Mouse (Mus musculus): Measurements from ENCODE around the gene Gsdme.

The Gsdme gene

GRCm38 (mm10) chr6:50247356-50247755, 16.3 kb downstream of the Gsdme start:
- no peak for DNase-seq (ENCODE audit: extremely low read depth, low read depth, low spot score)

- DNase-seq (ENCODE audit: extremely low read depth, low read depth, low spot score), result no peak
Observed at GRCm38 (mm10) chr6:50244967-50245366, 18.7 kb downstream of the Gsdme start.

GRCm38 (mm10) chr6:50244126-50244525, 19.5 kb downstream of the Gsdme start:
- DNase-seq (ENCODE audit: extremely low read depth, low read depth, low spot score), result no peak

- no peak for DNase-seq (ENCODE audit: extremely low read depth, low read depth, low spot score)
Observed at GRCm38 (mm10) chr6:50240437-50240836, 23.2 kb downstream of the Gsdme start.

GRCm38 (mm10) chr6:50239902-50240301, 23.8 kb downstream of the Gsdme start:
- DNase-seq (ENCODE audit: extremely low read depth, low read depth, low spot score), result no peak

- DNase-seq (ENCODE audit: extremely low read depth, low read depth, low spot score), result no peak
Observed at GRCm38 (mm10) chr6:50237963-50238362, 25.7 kb downstream of the Gsdme start.

GRCm38 (mm10) chr6:50232984-50233383, 30.7 kb downstream of the Gsdme start:
- no peak for DNase-seq (ENCODE audit: extremely low read depth, low read depth, low spot score)

GRCm38 (mm10) chr6:50231288-50231687, 32.4 kb downstream of the Gsdme start:
- no peak for DNase-seq (ENCODE audit: extremely low read depth, low read depth, low spot score)

- no peak for DNase-seq (ENCODE audit: extremely low read depth, low read depth, low spot score)
Observed at GRCm38 (mm10) chr6:50228180-50228579, 35.5 kb downstream of the Gsdme start.

GRCm38 (mm10) chr6:50225232-50225631, 38.4 kb downstream of the Gsdme start:
- DNase-seq (ENCODE audit: extremely low read depth, low read depth, low spot score), result no peak

- DNase-seq (ENCODE audit: extremely low read depth, low read depth, low spot score), result no peak
Observed at GRCm38 (mm10) chr6:50223606-50224005, 40.1 kb downstream of the Gsdme start.

GRCm38 (mm10) chr6:50222986-50223385, 40.7 kb downstream of the Gsdme start:
- DNase-seq (ENCODE audit: extremely low read depth, low read depth, low spot score), result no peak

- no peak for DNase-seq (ENCODE audit: extremely low read depth, low read depth, low spot score)
Observed at GRCm38 (mm10) chr6:50222351-50222750, 41.3 kb downstream of the Gsdme start.

GRCm38 (mm10) chr6:50220863-50221262, 42.8 kb downstream of the Gsdme start:
- DNase-seq (ENCODE audit: extremely low read depth, low read depth, low spot score), result no peak

- no peak for DNase-seq (ENCODE audit: extremely low read depth, low read depth, low spot score)
Observed at GRCm38 (mm10) chr6:50219066-50219465, 44.6 kb downstream of the Gsdme start.

- DNase-seq (ENCODE audit: extremely low read depth, low read depth, low spot score), result no peak
Observed at GRCm38 (mm10) chr6:50218628-50219027, 45.0 kb downstream of the Gsdme start.

GRCm38 (mm10) chr6:50215986-50216385, 47.7 kb downstream of the Gsdme start:
- no peak for DNase-seq (ENCODE audit: extremely low read depth, low read depth, low spot score)

GRCm38 (mm10) chr6:50215373-50215745, 48.3 kb downstream of the Gsdme start:
- no peak for DNase-seq (ENCODE audit: extremely low read depth, low read depth, low spot score)

- peak; percentile 26 for DNase-seq (ENCODE audit: extremely low read depth, low read depth, low spot score)
Observed at GRCm38 (mm10) chr6:50214711-50215372, 48.8 kb downstream of the Gsdme start.

GRCm38 (mm10) chr6:50205093-50205492, 58.6 kb downstream of the Gsdme start:
- peak; percentile 19 for DNase-seq (ENCODE audit: extremely low read depth, low read depth, low spot score)

- no peak for DNase-seq (ENCODE audit: extremely low read depth, low read depth, low spot score)
Observed at GRCm38 (mm10) chr6:50204356-50204755, 59.3 kb downstream of the Gsdme start.

GRCm38 (mm10) chr6:50193851-50194250, 69.8 kb downstream of the Gsdme start:
- DNase-seq (ENCODE audit: extremely low read depth, low read depth, low spot score), result no peak

- no peak for DNase-seq (ENCODE audit: extremely low read depth, low read depth, low spot score)
Observed at GRCm38 (mm10) chr6:50192822-50193221, 70.8 kb downstream of the Gsdme start.

Data from fat pad, adult 2 months (tissue).